Mouse (Mus musculus) 416B (cell line): ENCODE measurements at regions not wholly inside any gene's neighbourhood (a gene's known extent, or its start where the extent isn't known, plus 50 kb on each side); places are given as distances from the start of the nearest gene placed in this dataset.
A peak's percentile ranks its signal among the peaks of the same experiment; 100 is the strongest.

Source experiments
- DNase-seq: peaks from one replicate; pipeline ENCODE4 v3.0.0; 2011; ENCODE audit warnings: low read depth

DNA sequence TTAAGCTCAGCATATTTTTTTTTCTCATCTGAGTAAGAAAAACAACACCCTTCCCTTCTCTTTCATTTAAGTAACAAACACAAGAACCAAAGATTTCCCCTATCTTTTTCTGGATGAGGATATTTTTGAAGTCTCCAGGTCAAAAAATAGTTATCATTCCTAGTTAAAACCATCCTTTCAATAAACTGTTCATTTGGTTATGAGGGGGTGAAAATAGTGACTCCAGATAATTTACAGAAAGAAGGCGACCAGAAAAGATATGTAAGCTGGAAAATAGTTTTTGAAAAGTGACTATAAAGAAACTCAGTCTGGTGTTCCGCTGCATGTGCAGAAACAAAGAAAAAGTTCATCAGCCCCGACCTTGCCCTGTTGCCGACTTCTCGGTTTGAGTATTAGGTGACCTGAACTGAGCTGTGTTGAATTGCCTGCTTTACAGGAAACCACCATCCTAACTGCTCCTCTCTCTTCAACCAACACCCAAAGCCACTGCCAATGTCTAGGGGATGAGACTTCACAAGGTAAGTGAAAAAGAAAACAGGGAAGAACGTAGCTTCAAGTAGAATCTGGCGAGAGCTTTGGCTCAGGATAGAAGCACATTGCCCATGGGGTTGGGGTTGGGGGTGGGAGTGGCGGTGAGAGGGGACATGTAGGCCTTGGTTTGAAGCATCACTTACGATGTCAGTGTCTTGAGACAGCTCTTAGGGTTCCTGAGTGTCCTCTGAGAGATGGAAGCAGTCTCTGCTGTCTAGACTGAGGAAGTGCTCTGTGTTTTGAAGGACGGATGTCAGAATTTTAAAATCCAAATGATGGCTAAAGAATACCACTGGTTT, 104.6 kb downstream of the Ube2e3 start:
- DNase-seq: no peak

DNA sequence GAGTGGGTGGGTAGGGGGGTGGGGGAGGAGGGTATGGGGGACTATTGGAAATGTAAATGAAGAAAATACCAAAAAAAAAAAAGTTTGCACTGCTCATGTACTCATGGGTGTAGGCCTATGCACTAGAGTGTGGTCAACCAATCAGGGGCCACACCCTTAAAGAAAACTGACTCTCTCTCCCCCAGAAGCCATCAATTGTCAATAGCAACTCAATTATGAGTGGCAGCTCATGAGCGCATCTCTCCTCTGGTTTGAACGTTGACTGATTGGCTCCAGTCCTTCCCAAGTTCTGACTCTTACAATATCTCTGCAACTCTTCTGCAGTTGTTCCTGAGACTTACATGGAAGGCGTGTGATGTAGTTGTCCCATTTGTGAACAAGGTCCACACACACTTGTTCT, 105.9 kb downstream of the Ube2e3 start:
- no peak for DNase-seq

DNA sequence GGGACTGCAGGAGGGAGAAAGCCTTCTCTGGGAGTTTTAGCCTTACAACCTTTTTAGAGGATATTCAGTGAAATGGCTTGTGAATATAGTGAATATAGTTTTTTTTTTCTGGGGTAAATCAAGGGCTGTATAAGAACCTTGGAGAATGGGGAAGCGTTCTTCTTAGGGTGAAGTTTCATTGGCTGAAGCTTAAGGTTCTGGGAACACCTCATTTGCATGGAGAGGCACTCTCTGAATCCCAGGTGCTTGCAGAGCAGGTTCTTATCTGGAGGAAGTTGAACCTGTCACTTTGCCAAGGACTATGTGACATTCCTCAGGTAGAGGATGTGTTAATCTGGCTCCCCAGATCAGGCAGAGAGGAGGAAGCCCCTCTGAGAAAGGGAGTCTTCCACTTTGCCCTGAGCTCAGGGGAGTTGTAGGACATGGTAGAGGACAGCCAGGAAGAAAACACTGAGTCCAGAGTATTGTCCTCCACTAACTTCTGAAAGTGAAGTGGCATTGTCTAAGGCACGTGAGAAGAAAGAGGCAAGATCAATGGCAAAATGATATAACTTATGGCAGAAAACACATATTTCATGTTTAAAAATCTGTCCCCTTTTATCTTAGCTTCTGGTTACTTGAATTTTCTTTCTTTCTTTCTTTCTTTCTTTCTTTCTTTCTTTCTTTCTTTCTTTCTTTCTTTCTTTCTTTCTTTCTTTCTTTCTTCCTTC, 106.9 kb downstream of the Ube2e3 start:
- no peak for DNase-seq

- no peak for DNase-seq
These were observed 107.5 kb downstream of the Ube2e3 start for GRCm38 (mm10) chr2:78975393-78975774.

GRCm38 (mm10) chr2:78976084-78976483, 108.2 kb downstream of the Ube2e3 start:
- no peak for DNase-seq

DNA sequence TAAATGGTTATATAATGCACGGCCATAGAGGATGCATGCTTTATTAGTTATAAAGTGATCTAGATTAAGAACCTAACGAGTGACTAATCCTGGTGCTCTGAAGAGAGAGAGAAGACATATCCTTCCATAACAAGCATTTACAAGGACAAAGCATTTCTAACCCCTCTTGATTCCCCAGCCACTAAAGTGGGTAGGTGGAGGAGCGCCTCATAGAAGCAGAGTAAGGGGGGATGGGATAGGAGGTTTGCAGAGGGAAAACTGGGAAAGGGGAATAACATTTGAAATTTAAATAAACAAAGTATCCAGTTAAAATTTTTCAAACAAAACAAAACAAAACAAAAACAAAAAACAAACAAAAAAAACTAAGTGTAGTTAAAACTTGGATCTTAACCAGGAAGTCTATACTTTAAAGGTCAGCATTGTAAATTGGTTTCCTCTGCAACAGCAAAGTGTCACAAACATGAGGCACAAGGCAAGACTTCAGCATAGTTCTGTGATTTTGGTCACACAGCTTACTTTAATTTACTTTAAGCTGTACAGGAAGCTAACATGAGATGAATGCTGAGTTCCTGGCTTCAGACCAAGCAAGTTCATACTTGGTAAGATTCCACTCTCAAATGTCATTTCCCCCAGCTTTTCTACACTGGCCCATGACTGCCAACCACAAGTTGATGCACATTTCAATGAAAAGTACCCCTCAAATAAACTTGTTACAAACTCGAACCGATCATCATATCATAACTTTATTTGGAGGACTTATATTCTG, 109.9 kb downstream of the Ube2e3 start:
- peak; percentile 12 for DNase-seq

- DNase-seq: no peak
These were observed 112.1 kb downstream of the Ube2e3 start for GRCm38 (mm10) chr2:78980019-78980418.

DNA sequence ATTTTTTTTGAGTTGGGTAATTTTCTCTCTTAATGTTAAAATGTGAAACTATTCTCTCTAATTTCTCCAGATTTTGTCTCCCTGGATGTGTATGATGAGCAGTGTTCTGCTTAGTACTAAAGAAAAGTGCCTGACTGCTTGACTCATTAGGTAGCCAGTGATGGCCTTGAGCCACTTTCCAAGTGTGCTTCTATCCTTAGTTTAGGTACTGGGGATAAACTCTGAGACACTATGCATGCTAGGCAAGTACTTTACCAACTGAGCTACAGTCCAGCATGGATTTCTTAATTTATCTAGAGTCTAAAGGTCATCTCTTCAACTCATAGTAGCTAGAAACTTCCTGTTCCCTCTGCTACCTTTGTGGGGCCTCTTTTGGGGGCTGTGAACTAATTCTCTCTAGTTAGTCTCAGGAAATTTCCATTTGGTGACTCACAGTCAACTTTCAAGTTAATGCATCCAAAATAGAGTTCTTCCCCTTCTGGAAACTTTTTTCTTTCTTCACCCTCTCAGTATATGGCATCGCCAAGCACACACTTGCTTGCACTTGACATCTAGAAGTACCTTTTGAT, 112.8 kb downstream of the Ube2e3 start:
- peak; percentile 10 for DNase-seq

- DNase-seq: no peak
These were observed 115.4 kb downstream of the Ube2e3 start for GRCm38 (mm10) chr2:78983347-78983746.

- no peak for DNase-seq
These were observed 116.1 kb downstream of the Ube2e3 start for GRCm38 (mm10) chr2:78983944-78984498.

- DNase-seq: no peak
These were observed 119.1 kb downstream of the Ube2e3 start for GRCm38 (mm10) chr2:78986984-78987383.

DNA sequence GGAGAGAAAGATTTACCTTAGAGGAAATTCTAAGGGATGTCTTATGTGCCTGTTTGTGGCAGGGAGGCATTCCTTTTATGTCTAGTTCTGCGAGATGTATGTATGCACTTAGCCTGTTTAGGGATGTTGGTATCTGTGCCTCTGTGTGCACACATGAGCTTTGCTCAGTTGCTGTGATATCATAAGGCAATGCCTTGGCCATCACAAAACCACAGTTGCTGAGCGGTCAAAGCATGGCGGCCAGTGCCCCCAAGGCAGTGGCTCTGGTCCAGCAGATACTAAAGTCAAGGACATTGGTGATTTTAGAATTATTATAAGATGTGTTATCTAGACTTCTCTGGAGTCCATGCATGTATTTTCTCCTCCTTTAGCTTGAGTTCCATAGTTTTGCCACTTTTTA, 119.5 kb downstream of the Ube2e3 start:
- DNase-seq: no peak

DNA sequence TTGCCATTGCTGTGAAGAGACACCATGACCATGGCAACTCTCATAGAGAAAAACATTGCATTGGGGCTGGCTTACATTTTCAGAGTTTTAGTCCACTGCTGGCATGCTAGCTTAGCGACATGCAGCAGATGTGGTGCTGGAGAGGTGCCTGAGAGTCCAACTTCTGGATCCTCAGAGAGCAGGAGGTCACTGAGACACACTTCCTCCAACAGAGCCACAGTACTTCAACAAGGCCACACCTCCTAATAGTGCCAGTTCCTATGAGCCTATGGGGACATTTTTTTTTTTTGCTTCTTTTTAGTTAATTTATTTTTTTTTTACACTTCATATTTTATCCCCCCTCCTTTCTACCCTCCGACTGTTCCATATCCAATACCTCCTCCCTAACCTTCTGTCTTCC, 120.3 kb downstream of the Ube2e3 start:
- no peak for DNase-seq

GRCm38 (mm10) chr2:78994800-78995555, 127.1 kb downstream of the Ube2e3 start:
- peak; percentile 6 for DNase-seq

DNA sequence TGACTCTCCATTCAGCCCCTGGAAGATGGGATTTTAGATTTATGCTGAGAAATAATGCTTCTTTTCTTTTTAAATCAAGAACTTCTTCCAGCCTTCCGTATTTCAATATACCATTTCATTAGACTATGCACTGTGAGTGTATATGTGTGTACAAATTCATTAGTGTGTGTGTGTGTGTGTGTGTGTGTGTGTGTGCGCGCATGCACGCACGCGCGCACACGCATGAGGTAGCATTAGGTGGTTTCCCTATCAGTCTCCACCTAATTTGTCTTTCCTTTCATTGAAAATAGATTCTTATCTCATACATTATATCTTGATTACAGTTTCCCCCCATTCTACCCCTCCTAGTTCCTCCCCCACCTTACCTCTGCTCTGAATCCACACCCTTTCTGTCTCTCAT, 130.7 kb downstream of the Ube2e3 start:
- no peak for DNase-seq

- DNase-seq: no peak
These were observed 131.5 kb downstream of the Ube2e3 start for GRCm38 (mm10) chr2:78999410-78999809.

GRCm38 (mm10) chr2:79004862-79005261, 136.9 kb downstream of the Ube2e3 start:
- DNase-seq: no peak

GRCm38 (mm10) chr2:79008642-79009041, 140.7 kb downstream of the Ube2e3 start:
- no peak for DNase-seq

DNA sequence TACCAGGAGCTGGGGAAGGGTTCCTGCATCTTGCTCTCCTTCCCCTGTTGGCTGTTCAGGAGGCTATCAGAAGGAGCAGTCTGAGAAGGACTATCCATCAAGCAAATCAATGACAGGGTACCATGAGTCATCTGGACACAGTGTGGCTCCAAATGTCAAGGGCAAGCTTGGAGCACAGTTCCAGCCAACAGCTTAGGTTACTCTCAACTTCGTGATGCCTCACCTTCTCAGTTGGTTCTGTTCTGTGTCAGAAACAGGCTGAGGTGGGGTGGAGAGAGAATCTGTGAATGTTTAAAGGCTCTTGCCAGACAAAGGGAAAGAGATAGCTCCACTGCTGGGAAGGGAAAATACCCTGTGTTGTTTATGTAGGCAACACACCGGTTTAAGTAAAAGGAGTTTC, 141.9 kb downstream of the Ube2e3 start:
- DNase-seq: peak; percentile 3

DNA sequence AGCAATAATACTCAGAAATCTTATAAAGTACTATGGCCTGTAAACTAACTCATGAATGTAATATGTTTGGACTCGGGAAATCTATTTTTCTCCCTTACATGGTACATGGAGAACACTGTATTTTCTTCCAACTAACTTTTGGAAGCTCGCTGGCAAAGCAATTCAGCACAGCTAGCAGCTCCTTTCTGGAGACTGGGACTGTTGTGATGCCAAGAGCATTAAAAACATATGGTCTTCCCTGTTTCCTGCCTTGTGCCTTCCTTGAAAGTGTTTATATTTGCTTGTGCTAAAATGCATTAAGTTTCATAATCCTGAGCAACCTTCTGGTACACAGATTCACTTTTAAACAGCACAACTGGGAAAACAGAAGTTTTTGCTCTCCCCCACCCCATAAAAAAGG, 142.3 kb downstream of the Ube2e3 start:
- DNase-seq: no peak

GRCm38 (mm10) chr2:79018732-79019423, 151.0 kb downstream of the Ube2e3 start:
- DNase-seq: no peak
